Mouse (Mus musculus) adipose tissue, adult 10 weeks (tissue): ENCODE results near the gene Xk. TPM values are rescaled to one million over a fixed set of nuclear protein-coding genes. Genes with fewer than 3 reads are reported as not detected.

Experiments used
- polyA plus RNA-seq: library from polyadenylated mRNA; stranded (reverse); fragments of 350-450 nt; fragmentation: Illumina TruSeq; extraction: RNeasy Lipid Tissue Mini Kit (QIAGEN cat#74804); gene quantifications from one replicate; pipeline ENCODE4 v1.2.3, GENCODE M21; 2014; ENCODE audit warnings: low read depth, low replicate concordance

Xk gene
- 6.2 TPM for polyA plus RNA-seq

GRCm38 (mm10) chrX:9272460-9273361, at the start of gene Xk:
Gene Xk, plus strand, starts transcription at chrX:9272756.

GRCm38 (mm10) chrX:9256766-9257165, 15.8 kb upstream of the Xk start, which contains the start of gene Gm14862:
Gene Gm14862, minus strand, starts transcription at chrX:9256899.

GRCm38 (mm10) chrX:9283464-9283863, 10.9 kb downstream of the Xk start, which contains the start of gene H2al1m:
Gene H2al1m, plus strand, starts transcription at chrX:9283764.

GRCm38 (mm10) chrX:9350327-9350726, 77.8 kb downstream of the Xk start, which contains the start of gene H2al1k:
Gene H2al1k, plus strand, starts transcription at chrX:9350627.

Other genes starting within 250 kb of the Xk start
- gene Fthl17e, start 239.3 kb upstream of the Xk start, polyA plus RNA-seq: not detected
- gene Fthl17f, start 209.7 kb upstream of the Xk start, polyA plus RNA-seq: not detected
- gene 4930402K13Rik, start 168.2 kb upstream of the Xk start, polyA plus RNA-seq: 0.22 TPM
- 1.4 TPM for gene Lancl3, start 72.9 kb upstream of the Xk start, polyA plus RNA-seq
- not detected for gene Gm14862, start 15.9 kb upstream of the Xk start, polyA plus RNA-seq
- gene H2al1m, start 11.0 kb downstream of the Xk start, polyA plus RNA-seq: 1.9 TPM
- not detected for gene H2al1k, start 77.9 kb downstream of the Xk start, polyA plus RNA-seq
- 11.1 TPM for gene Cybb, start 215.0 kb downstream of the Xk start, polyA plus RNA-seq